Mouse (Mus musculus) right cerebral cortex, adult 18-20 months (tissue): Measurements from ENCODE around the gene Fam228a.
"Not testable (repeated sequence)": the region's sequence is repeated elsewhere in the genome, so short reads cannot be mapped to it uniquely, and the experiment has no call there.

Experiments used
- DNase-seq: peaks from one replicate; pipeline ENCODE4 v3.0.0; 2022; ENCODE audit warnings: mixed read lengths

The Fam228a gene

DNA sequence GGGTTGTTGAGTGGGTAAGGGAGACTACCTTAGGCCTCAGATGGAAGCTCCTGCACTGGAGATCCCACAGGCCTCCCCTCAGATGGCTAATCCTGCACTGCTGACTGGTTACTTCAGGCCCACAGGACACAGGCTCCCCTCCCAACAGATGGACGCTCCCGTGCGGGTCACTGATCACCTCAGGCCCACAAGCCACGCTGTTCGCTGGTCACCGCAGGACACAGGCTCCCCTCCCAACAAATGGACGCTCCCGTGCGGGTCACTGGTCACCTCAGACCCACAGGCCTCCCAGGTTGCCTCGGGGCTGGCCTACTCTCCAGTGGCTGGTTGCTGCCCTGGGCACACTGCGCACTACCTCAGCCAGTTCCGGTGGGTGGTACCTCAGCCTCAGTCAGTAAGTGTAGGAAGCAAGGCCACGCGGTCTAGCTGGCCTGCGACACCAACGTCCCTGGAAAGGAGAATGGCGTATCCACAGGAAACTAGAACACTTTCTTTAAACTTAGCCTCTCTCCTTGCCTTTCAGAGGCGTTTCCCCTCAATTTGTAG lies at the start of gene Fam228a:
Gene Fam228a, minus strand, starts transcription at position 400 of the 546 bp plus-strand sequence.
- DNase-seq: no peak

DNA sequence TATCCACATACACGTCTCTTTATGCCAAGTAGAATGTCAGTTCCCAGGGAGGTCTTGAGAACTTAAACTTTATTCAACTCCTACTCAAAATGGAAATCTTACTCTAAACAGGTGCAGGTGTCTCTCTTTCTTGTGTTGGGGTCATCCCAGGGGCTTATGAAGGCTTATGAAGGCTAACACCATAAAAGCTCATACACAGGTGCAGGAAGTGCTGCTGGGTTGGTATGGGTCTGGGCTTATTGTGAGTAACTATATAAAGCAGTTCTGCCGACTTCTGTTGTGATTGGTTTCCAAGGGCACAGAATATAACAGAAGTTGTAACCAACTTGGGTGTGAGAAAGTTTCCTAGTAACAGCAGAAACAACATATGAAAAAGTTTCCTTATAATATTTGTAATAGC lies 46.2 kb upstream of the Fam228a start:
- DNase-seq: no peak

- DNase-seq: no peak
Observed at GRCm38 (mm10) chr12:4783598-4783997, 45.4 kb upstream of the Fam228a start.

DNA sequence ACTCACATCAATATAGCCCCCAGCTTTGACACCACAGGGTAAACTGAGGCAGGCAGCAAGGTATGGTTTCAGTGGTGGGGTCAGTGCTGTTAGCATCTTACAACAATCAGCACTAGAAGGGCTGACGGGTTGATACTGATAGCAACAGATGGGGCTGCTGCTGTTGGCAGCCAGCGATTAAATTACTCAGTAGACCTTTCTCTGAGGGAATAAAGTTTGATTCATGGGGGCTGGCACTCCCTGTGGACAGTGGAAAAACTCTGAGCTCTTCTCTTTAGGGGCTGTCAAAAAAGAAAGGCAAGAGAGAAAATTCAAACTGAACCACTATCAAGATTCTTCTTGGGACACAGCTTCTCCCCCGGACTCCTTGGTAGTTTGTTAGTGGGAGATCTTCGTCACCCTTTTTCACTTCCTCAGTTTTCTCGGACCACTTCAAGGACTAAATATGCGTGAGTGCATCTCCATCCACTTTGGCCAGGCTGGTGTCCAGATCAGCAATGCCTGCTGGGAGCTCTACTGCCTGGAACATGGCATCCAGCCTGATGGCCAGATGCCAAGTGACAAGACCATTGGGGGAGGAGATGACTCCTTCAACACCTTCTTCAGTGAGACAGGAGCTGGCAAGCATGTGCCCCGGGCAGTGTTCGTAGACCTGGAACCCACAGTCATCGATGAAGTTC lies 43.6 kb upstream of the Fam228a start:
- DNase-seq: not testable (repeated sequence)

DNA sequence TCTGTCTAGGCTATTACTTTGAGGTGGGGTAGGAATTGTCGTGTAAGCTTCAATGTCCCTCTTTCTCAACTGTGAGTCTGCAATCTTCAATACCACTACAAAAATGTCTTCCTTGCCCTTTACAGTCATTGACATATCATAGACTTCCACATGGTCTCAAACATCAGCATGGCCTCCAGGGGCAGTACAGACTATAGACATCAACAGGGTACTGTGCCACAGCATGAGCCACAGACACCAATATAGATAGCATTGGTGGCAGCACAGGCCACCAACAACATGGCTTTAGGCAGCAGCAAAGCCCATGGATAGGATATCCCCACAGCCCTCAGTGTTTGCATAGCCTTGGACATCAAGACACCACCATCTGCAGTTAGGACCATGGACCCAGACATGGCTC lies 43.0 kb upstream of the Fam228a start:
- DNase-seq: no peak

DNA sequence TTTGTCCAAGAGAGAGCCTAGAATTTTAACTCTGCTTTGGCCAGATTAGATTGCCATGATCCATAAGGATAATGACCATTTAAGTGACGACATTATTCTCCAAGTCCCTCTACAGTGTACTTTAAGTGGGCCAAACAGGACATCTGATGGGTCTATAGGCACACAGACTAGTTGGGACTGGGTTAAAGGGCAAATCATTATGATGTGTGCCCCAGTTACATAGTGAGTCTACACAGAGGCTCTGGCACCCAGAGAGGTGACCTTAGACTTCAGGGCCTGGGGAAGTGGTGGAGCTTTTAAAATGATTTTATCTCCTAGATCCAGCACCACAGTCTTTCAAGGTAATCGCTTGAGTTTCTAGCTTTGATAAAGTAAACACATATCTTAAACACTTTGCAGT lies 42.0 kb upstream of the Fam228a start:
- no peak for DNase-seq

DNA sequence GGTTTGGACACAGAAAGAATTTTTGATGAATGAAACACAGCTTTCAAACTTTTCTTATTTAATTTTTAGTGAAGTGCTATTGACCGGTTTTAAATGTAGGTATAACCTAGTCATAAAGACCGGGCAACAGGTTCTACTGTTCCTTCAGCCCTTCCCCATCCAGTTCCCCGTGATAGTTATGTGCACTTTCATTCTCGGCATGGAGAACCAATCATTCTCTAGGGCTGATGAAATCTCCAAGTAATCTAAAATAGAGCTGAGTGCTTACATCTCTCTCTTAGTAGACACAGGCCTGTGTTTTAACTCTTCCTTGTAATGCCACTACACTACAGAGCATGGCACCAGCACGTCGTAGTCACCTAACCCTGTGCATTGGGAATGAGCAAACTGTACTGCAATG lies 39.5 kb upstream of the Fam228a start:
- no peak for DNase-seq

- DNase-seq: no peak
Observed at GRCm38 (mm10) chr12:4775588-4775949, 37.3 kb upstream of the Fam228a start.

DNA sequence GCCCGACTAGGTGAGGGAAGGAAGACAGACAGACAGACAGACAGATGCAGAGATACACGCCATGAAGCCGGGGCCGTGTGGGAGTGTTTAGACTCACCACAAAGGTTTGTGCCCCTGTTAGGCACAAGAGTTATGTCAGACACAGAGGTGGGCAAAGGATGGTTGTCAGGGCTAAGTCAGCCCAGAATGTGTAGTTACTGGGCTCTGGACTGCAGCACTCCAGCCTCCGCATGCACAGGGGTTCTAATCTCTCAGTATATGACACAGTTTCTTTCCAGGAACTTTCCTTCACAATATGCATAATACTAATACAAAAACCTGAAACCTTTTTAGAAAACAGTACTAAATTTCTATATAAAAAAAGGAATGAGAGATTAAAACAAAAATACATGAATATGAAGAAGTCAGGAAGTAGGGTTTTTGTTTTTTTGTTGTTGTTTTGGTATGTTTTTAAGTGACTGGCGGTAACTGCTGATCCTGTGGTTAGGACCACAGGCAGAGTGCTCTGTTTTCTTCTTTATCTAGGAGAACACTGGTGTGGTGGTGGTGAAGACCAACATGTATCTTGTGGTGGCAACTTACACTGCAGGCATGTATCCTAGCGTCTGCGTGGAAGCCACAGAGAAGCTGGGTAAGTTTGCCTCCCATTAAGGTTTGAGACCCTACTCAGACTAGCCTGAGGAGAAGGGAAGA lies 36.8 kb upstream of the Fam228a start:
- no peak for DNase-seq

DNA sequence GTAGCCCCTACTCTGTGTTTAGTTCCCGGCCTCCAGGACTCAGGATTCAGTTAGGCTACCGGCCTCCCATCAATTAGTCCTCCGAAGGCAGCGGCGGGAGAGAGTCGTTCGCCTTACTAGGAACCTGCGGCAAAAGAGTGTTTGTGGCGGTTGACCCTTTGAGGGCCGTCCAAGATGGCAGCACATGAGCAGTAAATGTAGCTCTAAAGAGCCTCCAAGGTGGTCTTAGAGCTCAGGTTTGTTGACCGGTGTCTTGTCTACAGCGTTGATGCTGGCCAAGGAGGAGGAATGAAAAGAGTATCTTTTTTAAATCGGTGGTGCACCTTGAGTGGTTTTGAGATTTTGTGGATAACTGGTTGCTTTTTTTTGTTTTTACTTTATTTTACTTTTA lies 31.1 kb upstream of the Fam228a start:
- DNase-seq: no peak

DNA sequence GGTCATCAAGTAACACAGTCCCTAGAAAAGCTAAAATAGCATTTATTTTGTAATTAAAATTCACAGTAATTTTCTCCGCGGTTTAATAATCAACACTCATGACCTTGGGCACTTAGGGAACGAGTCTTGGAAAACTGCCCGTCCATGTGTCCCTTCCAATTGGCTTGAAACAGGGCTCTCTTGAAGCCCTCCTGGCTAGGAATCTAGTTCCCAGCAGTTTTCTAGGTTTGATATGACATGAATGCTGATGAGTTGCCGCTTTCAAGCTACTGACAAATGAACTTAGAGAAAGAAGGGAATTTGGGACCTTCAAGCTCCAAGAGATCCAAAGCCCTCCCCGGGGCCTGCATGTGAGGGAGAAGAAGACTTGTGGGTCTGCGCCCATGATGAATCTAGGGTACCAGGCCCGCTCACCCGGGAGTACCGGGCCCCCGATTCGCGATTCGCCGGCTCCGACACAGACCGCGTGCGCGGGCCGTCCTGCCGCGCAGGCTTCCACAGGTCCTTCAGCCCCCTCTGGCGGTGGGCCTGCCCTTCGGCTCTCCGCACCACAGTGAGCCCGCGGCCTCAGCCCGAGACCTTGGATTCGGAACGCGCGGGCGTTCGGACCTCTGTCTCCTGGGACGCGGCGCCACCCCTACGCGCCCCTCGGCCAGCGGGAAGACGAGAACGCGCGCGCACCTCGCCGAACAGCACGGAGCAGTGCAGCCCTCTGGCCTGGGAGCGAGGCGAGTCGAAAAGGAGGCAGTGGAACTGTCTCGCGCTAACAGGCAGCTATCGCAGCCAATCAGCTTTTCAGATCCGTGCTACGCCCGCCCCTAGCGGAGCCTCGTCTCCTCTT lies 30.5 kb upstream of the Fam228a start, which contains the start of the genes Pfn4 and Fam228b:
Gene Pfn4, plus strand, starts transcription at position 531 of the 841 bp plus-strand sequence.
Gene Fam228b, minus strand, starts transcription at position 776 of the 841 bp plus-strand sequence.
- DNase-seq: peak; percentile 96

DNA sequence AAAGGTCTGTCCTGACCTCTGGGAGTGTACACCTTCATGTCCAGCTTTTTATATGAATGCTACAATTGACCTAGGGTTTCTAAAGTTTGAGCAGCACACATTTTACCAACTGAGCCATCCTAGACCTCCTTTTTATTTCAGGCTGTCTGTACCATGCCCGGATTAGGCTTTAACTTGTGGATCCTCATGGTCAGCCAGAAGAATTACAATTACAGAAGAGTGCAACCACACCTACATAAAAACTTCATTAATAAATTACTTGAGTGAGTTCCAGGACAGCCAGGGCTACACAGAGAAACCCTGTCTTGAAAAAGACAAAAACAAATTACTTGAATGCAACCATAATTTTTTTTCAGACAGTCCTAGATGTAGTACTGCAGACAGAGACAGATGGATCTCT lies 18.8 kb upstream of the Fam228a start:
- no peak for DNase-seq

DNA sequence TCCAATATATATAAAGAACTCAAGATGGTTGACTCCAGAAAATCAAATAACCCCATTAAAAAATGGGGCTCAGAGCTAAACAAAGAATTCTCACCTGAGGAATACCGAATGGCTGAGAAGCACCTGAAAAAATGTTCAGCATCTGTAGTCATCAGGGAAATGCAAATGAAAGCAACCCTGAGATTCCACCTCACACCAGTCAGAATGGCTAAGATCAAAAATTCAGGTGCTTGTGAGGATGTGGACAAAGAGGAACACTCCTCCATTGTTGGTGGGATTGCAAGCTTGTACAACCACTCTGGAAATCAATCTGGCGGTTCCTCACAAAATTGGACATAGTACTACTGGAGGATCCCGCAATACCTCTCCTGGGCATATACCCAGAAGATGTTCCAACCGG lies 16.2 kb upstream of the Fam228a start:
- not testable (repeated sequence) for DNase-seq

DNA sequence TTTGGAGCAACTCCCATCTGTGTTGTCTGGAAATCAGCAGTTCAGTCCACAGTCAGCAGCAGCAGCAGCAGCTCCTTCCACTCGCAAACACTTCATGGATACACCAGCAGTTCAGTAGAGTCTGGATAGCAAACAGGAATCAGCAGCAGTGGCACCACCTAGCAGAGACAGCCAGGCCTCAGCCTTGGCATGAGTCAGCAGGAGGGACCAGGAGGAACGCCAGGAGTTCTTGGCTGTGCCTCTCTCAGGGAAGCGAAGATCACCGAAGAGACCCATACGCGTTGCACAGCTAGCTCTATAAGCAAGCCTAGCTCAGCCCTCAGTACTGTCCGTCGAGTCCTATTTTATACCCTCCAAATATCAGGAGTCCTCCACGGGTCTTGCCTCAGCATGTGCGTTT lies 6.3 kb upstream of the Fam228a start:
- DNase-seq: peak; percentile 15

DNA sequence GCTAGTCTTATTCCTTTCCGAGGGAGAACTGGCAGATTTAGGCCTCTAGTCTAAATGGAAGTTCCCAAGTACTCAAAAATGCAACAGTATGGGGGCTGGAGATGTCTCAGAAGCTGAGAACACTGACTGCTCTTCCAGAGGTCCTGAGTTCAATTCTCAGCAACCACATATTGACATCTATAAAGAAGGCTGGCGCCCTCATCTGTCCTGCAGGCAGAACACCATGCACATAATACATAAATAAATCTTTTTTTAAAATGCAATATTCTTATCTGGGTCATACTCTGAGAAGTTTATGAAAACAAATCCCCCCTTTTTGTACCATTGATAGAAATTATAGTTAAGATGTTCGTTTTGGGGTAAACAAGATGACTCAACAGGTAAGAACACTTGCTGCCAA lies 4.0 kb upstream of the Fam228a start:
- no peak for DNase-seq

DNA sequence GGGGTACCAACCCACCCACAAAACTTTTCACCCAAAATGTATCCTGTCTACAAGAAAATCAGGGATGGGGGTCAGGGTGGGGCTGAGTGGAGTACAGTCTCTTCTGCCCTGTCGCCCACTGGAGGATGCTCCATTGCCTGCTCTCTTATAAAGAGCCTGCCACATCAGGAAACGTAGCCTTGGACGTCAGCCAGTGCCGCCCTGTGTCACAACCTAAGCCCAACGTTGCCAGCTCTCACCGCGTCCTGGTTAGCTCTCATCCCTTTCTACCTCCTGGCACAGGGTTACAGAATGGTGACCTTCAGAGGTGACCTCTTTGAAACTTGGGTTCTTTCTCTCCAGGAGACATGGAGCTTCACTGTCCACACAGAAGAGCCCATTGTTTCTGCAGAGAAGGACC lies 2.6 kb upstream of the Fam228a start:
- DNase-seq: no peak

DNA sequence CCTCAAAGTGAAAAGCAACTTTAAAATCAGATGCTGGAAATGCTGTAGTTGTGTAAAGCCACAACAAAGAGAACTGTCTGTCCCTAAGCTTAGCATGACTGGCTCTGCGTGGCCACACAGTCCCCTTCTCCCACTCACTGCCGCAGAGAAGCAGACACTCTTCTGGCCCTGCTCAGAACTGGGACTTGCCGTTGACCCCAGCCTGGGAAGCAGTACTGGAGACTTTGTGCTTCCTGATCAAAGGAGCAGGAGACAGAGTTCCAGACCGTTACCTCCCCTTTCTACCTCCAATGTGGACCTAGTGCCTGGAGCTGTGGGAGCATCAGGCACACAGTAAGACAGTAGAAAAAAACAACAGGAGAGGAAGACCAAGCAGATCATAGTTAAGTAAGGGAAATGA lies 5.9 kb downstream of the Fam228a start:
- no peak for DNase-seq

GRCm38 (mm10) chr12:4731629-4732028 lies 6.6 kb downstream of the Fam228a start:
- no peak for DNase-seq

DNA sequence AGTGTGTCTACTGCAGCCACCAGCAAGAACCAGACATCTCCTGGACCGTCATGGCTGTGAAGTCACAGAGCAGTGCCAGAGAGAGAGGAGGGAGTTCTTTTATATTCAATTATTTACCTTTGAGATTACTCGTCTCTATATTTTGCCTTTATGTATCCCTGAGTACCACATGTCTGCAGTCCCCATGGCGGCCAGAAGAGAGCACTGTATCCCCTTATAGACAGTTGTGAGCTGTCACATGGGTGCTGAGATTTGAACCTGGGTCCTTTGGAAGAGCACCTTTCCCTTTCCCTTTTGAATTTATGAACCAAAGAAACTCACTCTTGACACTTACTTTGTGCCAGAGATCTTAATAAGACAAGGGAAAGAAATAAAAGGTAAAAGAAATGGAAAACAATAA lies 9.1 kb downstream of the Fam228a start:
- DNase-seq: no peak

GRCm38 (mm10) chr12:4719762-4720754 lies 18.2 kb downstream of the Fam228a start:
- no peak for DNase-seq

DNA sequence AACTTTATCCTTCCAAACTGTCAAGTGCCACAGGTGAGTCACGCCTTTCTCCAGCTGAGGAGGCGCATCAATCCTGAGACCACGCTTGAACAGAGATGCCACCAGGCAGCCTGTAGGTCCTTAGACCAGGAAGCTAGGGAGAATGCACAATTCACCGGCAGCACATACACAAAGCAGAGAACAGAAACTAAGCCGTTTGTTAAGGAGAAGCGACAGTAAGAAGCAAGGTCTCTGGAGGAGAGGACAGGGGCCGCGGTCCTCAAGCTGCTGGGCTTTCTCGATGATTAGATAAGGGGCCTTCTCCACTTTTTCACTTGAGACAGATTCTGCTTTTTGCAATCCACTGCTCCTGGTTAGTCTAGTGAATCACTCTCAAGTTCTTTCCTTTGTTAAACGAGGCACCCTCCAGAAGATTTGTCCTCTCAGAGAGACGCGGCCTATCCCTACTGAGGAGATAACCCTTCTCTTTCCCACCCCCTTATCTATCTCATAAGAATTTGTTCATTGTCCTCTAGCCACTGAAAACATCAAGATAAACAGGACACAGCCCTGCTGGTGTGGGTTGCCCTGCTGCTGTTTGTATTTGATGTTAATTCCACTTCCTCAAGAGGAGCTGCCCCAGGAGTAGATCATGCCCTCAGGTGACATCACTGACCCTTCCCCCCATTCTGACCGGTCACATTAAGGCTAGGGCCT lies 19.0 kb downstream of the Fam228a start:
- no peak for DNase-seq
